Mouse (Mus musculus): ENCODE results near the gene Mrpl53.

GRCm38 (mm10) chr6:83068706-83069487 lies 39.9 kb upstream of the Mrpl53 start:
- no peak for TF ChIP-seq CTCF (IDR thresholded peaks at IDR 0.05; ENCODE audit: low read depth, low read length)
- no peak for TF ChIP-seq POLR2A (IDR thresholded peaks at IDR 0.05; ENCODE audit: extremely low read depth, insufficient read depth, low read length)
